In the genomic region with DNA sequence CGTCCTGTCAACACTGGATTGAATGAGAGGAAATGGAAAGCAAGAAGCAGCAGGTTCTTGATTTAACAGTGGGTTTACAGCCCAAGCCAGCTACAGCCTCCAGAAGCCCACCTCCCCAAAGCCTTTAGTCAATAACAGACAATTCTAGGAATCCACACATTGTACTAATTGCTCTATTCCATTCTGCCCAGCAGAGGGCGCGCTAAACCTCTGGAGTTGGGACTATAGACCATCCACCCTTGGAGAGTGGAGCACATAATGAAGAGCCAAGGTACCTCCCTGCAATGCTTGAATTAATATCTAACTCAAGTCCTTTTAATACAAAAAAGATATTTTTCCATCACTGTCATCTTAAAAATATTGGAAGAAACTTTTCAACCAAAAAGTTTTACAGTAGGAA, we compare ENCODE assay signal across 10 mouse cellular contexts. TPM values are rescaled to one million over a fixed set of nuclear protein-coding genes. Genes with fewer than 3 reads are reported as not detected.
DNase-seq lines count a peak whose midpoint lies in the region; ATAC-seq and TF ChIP-seq lines count a peak whose summit lies in the region.
"Had no signal": no experiment of that assay in that cellular context is flagged by ENCODE, and none has a peak within 500 bp of the region (broad histone marks: within the 10 kb centered on the region; RNA-seq: fewer than 3 reads in every experiment).

No protein-coding gene starts in this region.

- no peak overlapping the region for H3K4me3 ChIP-seq in liver, embryonic 12.5 days
- no peak overlapping the region for H3K4me3 ChIP-seq in midbrain, postnatal 0 days (ENCODE audit: low read depth, low read length)
- H3K4me3 ChIP-seq: stomach, embryonic 15.5 days had no signal

- 12% methylated on average over 3 of the region's 3 CpGs for WGBS in liver, embryonic 12.5 days (ENCODE audit: insufficient replicate concordance)
- 21% methylated on average over 3 of the region's 3 CpGs for WGBS in midbrain, postnatal 0 days

- H3K36me3 ChIP-seq in liver, embryonic 12.5 days = no peaks in the 10 kb centered on the region
- H3K36me3 ChIP-seq in midbrain, postnatal 0 days (ENCODE audit: insufficient read depth, low read length) = no peaks in the 10 kb centered on the region
- H3K36me3 ChIP-seq: stomach, embryonic 15.5 days had no signal

- no peaks in the 10 kb centered on the region for H3K9me3 ChIP-seq in liver, embryonic 12.5 days (replicated peaks)
- H3K9me3 ChIP-seq in midbrain, postnatal 0 days (ENCODE audit: low read length) = no peaks in the 10 kb centered on the region
- H3K9me3 ChIP-seq: stomach, embryonic 15.5 days had no signal

- H3K27me3 ChIP-seq in liver, embryonic 12.5 days (replicated peaks) = no peaks in the 10 kb centered on the region
- H3K27me3 ChIP-seq in midbrain, postnatal 0 days (ENCODE audit: insufficient read depth, low read length) = no peaks in the 10 kb centered on the region
- H3K27me3 ChIP-seq: stomach, embryonic 15.5 days had no signal

- no peak for ATAC-seq in liver, embryonic 12.5 days
- ATAC-seq in midbrain, postnatal 0 days (ENCODE audit: low FRiP score) = no peak

- peak; percentile 15 to 64 for DNase-seq in adrenal gland, adult (ENCODE audit: inconsistent age in 2 of 2, low spot score in 1 of 2)
- no peak for DNase-seq in adrenal gland, adult 8-10 months
- peak; percentile 29 for DNase-seq in liver
- peak; percentile 23 for DNase-seq in brain, adult 2 months (ENCODE audit: low read depth, low spot score)
- DNase-seq in kidney, postnatal 36 days = peak; percentile 18 to 77
- DNase-seq in midbrain, postnatal 0 days (ENCODE audit: low spot score) = no peak
- DNase-seq in heart, adult 9 months (ENCODE audit: low spot score in 2 of 2) = no peak

- no peak overlapping the region for H3K4me2 ChIP-seq in liver, embryonic 12.5 days
- H3K4me2 ChIP-seq in midbrain, postnatal 0 days (ENCODE audit: low read depth, low read length, poor library complexity, severe bottlenecking) = no peak overlapping the region
- H3K4me2 ChIP-seq: stomach, embryonic 15.5 days had no signal

- peak; percentile 64 for TF ChIP-seq CTCF in midbrain, postnatal 0 days (IDR thresholded peaks at IDR 0.05)

- H3K9ac ChIP-seq in liver, embryonic 12.5 days = no peak overlapping the region
- H3K9ac ChIP-seq in midbrain, postnatal 0 days (replicated peaks; ENCODE audit: low read length, poor library complexity, severe bottlenecking) = no peak overlapping the region
- H3K9ac ChIP-seq: stomach, embryonic 15.5 days had no signal

- no peaks in the 10 kb centered on the region for H3K4me1 ChIP-seq in liver, embryonic 12.5 days
- H3K4me1 ChIP-seq in midbrain, postnatal 0 days (ENCODE audit: insufficient read depth, low read length) = no peaks in the 10 kb centered on the region
- H3K4me1 ChIP-seq: stomach, embryonic 15.5 days had no signal

- H3K27ac ChIP-seq in liver, embryonic 12.5 days = no peak overlapping the region
- H3K27ac ChIP-seq in midbrain, postnatal 0 days (ENCODE audit: low read depth, low read length) = no peak overlapping the region
- H3K27ac ChIP-seq: stomach, embryonic 15.5 days had no signal

RNA-seq across cellular contexts. Expression of a gene that starts 23.0 kb away (rescaled TPM):
- total RNA-seq in adrenal gland, adult 8-10 months (2022) = not detected
- polyA plus RNA-seq in liver, embryonic 12.5 days (2016; fragmentation: Nextera tagmentation; extraction: Ambion mirVana) = not detected in 2 replicates
- not detected in 2 replicates for total RNA-seq in midbrain, postnatal 0 days (2014; rRNA removed)
- polyA plus RNA-seq in midbrain, postnatal 0 days (2015; fragmentation: Nextera tagmentation; extraction: Ambion mirVana) = not detected in 2 replicates
- polyA plus RNA-seq: liver, embryonic 16.5 days had no signal

RNA-seq across cellular contexts. Expression of a gene that starts 29.8 kb away (rescaled TPM):
- total RNA-seq in adrenal gland, adult 8-10 months (2022) = not detected
- polyA plus RNA-seq in liver, embryonic 12.5 days (2016; fragmentation: Nextera tagmentation; extraction: Ambion mirVana) = not detected in 2 replicates
- total RNA-seq in midbrain, postnatal 0 days (2014; rRNA removed) = not detected in 2 replicates
- not detected in 2 replicates for polyA plus RNA-seq in midbrain, postnatal 0 days (2015; fragmentation: Nextera tagmentation; extraction: Ambion mirVana)
- polyA plus RNA-seq: liver, embryonic 16.5 days; stomach, embryonic 15.5 days had no signal

RNA-seq across cellular contexts. Expression of a gene that starts 33.0 kb away (rescaled TPM):
- not detected for total RNA-seq in adrenal gland, adult 8-10 months (2022)
- not detected in 2 replicates for polyA plus RNA-seq in liver, embryonic 12.5 days (2016; fragmentation: Nextera tagmentation; extraction: Ambion mirVana)
- total RNA-seq in midbrain, postnatal 0 days (2014; rRNA removed) = 0.71 TPM in 1 of 2 replicates, not detected in the other
- polyA plus RNA-seq in midbrain, postnatal 0 days (2015; fragmentation: Nextera tagmentation; extraction: Ambion mirVana) = not detected in 2 replicates
- polyA plus RNA-seq: liver, embryonic 16.5 days; stomach, embryonic 15.5 days had no signal

RNA-seq across cellular contexts. Expression of a gene that starts 41.3 kb away (rescaled TPM):
- not detected for total RNA-seq in adrenal gland, adult 8-10 months (2022)
- polyA plus RNA-seq in liver, embryonic 12.5 days (2016; fragmentation: Nextera tagmentation; extraction: Ambion mirVana) = not detected in 2 replicates
- total RNA-seq in midbrain, postnatal 0 days (2014; rRNA removed) = not detected in 2 replicates
- polyA plus RNA-seq in midbrain, postnatal 0 days (2015; fragmentation: Nextera tagmentation; extraction: Ambion mirVana) = not detected in 2 replicates
- polyA plus RNA-seq: liver, embryonic 16.5 days; stomach, embryonic 15.5 days had no signal

RNA-seq across cellular contexts. Expression of a gene that starts 51.9 kb away (rescaled TPM):
- not detected for total RNA-seq in adrenal gland, adult 8-10 months (2022)
- not detected in 2 replicates for polyA plus RNA-seq in liver, embryonic 12.5 days (2016; fragmentation: Nextera tagmentation; extraction: Ambion mirVana)
- not detected in 2 replicates for total RNA-seq in midbrain, postnatal 0 days (2014; rRNA removed)
- not detected in 2 replicates for polyA plus RNA-seq in midbrain, postnatal 0 days (2015; fragmentation: Nextera tagmentation; extraction: Ambion mirVana)
- polyA plus RNA-seq: liver, embryonic 16.5 days; stomach, embryonic 15.5 days had no signal

Comparison
In these comparisons a context has a peak if more than half of its experiments do, and no peak if none do; other contexts are left out.
1. DNase-seq: peak in adrenal gland, adult (2 of 2), liver (single experiment), brain, adult 2 months (single experiment) and kidney, postnatal 36 days (2 of 2); none in adrenal gland, adult 8-10 months (single experiment), midbrain, postnatal 0 days (single experiment) and heart, adult 9 months (0 of 2).